Mouse (Mus musculus) limb, embryonic 13.5 days (tissue): ENCODE measurements around the gene Uba7. TPM values are rescaled to one million over a fixed set of nuclear protein-coding genes. Genes with fewer than 3 reads are reported as not detected.

Experiments used
- ATAC-seq: fragments of 200-750 bp; cut with Nextera tagmentation; 2 replicates; pipeline ENCODE4 v1.8.0; 2017; ENCODE audit warnings: low read depth, moderate number of reproducible peaks, moderate TSS enrichment; ENCODE audit not compliant: low FRiP score
- H3K27ac ChIP-seq: fragments of 300-500 bp; sonication (generic); 2 replicates; pipeline ENCODE4 v1.5.1; 2015; ENCODE audit warnings: inconsistent platforms, mild to moderate bottlenecking, moderate library complexity
- H3K27me3 ChIP-seq: fragments of 300-500 bp; sonication (generic); 2 replicates; pipeline ENCODE4 v1.6.1; 2015; ENCODE audit warnings: mild to moderate bottlenecking, inconsistent platforms
- H3K36me3 ChIP-seq: fragments of 300-500 bp; sonication (generic); 2 replicates; pipeline ENCODE4 v1.6.1; 2015; ENCODE audit warnings: inconsistent platforms, mild to moderate bottlenecking, moderate library complexity
- H3K4me1 ChIP-seq: fragments of 300-500 bp; sonication (generic); 2 replicates; pipeline ENCODE4 v1.6.1; 2015; ENCODE audit warnings: inconsistent platforms
- H3K4me2 ChIP-seq: fragments of 300-500 bp; sonication (generic); replicated peaks from 2 replicates; pipeline ENCODE4 v1.6.1; 2015; ENCODE audit warnings: inconsistent platforms, mild to moderate bottlenecking, moderate library complexity
- H3K4me3 ChIP-seq: fragments of 300-500 bp; sonication (generic); 2 replicates; pipeline ENCODE4 v1.5.1; 2015; ENCODE audit warnings: moderate library complexity, mild to moderate bottlenecking, inconsistent platforms
- H3K9ac ChIP-seq: fragments of 300-500 bp; sonication (generic); 2 replicates; pipeline ENCODE4 v1.6.1; 2015; ENCODE audit warnings: mild to moderate bottlenecking, inconsistent platforms
- H3K9me3 ChIP-seq: fragments of 300-500 bp; sonication (generic); 2 replicates; pipeline ENCODE4 v1.6.1; 2016; ENCODE audit warnings: inconsistent platforms
- WGBS: fragments of 180-500 bp; shearing (Covaris S2); methylation state at CpG from one replicate; pipeline ENCODE4 v1.1.7; 2015; 5-methylcytosine and 5-hydroxymethylcytosine counted together
- polyA plus RNA-seq: library from polyadenylated mRNA; unstranded; fragments of >200 nt; fragmentation: Nextera tagmentation; extraction: Ambion mirVana; gene quantifications from 2 replicates; pipeline ENCODE4 v1.2.1, GENCODE M21; 2015

The Uba7 gene
- polyA plus RNA-seq, 1 experiment from 2014 or later = 34.6 TPM

GRCm38 (mm10) chr9:107949184-107949921 is 26.0 kb upstream of the Uba7 start:
- Histone ChIP-seq H3K4me3 (no peak overlapping the region), H3K9ac (no peak overlapping the region), H3K9me3 (no peaks in the 10 kb centered on the region), H3K4me2 (no peak overlapping the region; the same call in 1 of the 2 replicates), H3K4me1 (peaks cover 15% of the 10 kb centered on the region), H3K36me3 (peaks cover 8% of the 10 kb centered on the region; the same call in 1 of the 2 replicates), H3K27ac (no peak overlapping the region), H3K27me3 (no peaks in the 10 kb centered on the region)
- no peak for ATAC-seq
- WGBS = 84% methylated on average over 13 of the region's 13 CpGs

DNA sequence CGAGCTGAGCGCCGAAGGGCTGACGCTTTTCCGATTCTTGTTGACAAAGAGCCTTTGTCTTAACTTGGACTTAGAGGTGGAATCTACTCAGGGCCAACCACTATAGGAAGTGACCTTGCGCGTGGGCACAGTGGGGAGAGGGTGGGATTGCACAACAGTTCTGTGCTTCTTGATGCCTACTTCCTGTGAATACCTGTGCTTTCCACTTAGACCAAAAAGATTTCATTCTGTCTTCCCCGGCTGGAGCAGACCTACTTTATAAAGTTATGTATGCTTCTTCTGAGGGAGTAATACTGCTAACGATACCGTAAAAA is 25.4 kb upstream of the Uba7 start, which contains the start of gene Traip:
TSS of gene Traip (plus strand) at position 215 of the 314 bp plus-strand sequence.
- H3K27ac ChIP-seq = peak within 1 kb of the TSS; percentile 39; the same call in 1 of the 2 replicates
- WGBS = 88% methylated on average over 10 of the region's 10 CpGs
- H3K27me3 ChIP-seq = no peaks in the 10 kb centered on the region
- H3K9me3 ChIP-seq = no peaks in the 10 kb centered on the region
- peaks cover 15% of the 10 kb centered on the region for H3K4me1 ChIP-seq
- no peak for ATAC-seq
- H3K36me3 ChIP-seq = peaks cover 8% of the 10 kb centered on the region; the same call in 1 of the 2 replicates
- peak within 1 kb of the TSS; percentile 71 for H3K9ac ChIP-seq
- H3K4me3 ChIP-seq = peak within 1 kb of the TSS; percentile 73
- peak within 1 kb of the TSS; percentile 84 for H3K4me2 ChIP-seq

DNA sequence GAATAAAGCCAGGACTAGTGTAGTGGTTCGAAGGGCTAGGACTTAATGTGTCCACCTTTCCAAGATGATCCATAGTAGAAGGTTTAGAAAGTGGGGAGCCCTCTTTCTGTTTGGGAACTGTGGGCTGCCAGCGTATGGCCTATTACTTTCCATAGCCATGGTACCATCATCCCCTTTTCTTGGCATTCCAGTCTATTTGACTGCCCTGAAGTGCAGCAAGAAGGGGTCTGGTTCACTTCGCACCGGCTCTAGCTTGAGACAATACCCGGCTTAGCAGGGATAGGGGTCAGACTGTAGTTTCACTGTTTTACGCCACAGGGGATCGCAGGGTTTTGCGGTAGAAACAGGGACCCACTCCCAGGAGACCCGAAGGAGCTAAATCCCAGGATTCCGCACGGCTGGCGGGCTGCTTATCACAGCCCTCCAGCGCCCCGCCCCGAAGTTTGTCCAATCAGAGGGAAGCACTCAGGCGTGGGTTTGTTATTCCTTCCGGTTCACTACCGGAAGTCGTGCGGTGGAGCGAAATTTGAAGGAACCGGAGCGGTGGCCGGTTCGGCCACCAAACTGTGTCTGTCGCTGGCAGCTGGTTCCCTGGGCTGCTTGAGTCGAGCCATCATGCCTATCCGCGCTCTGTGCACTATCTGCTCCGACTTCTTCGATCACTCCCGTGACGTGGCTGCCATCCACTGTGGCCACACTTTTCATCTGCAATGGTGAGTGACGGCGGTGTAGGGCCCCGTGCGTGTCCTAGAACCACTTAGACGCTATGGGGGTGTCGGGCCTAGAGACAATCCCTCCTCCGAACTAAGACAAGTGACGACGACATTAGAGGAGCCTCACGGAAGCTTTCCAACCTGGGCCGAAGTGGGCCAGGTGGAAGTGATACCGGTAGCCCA is 24.6 kb upstream of the Uba7 start:
- 17% methylated on average over 45 of the region's 45 CpGs for WGBS
- ATAC-seq = peak; percentile 90
- Histone ChIP-seq H3K9ac (peak overlapping the region; percentile 71), H3K4me1 (peaks cover 15% of the 10 kb centered on the region), H3K36me3 (peaks cover 8% of the 10 kb centered on the region; the same call in 1 of the 2 replicates), H3K4me2 (peak overlapping the region; percentile 84), H3K9me3 (no peaks in the 10 kb centered on the region), H3K4me3 (peak overlapping the region; percentile 73), H3K27ac (peak overlapping the region; percentile 39; the same call in 1 of the 2 replicates), H3K27me3 (no peaks in the 10 kb centered on the region)

DNA sequence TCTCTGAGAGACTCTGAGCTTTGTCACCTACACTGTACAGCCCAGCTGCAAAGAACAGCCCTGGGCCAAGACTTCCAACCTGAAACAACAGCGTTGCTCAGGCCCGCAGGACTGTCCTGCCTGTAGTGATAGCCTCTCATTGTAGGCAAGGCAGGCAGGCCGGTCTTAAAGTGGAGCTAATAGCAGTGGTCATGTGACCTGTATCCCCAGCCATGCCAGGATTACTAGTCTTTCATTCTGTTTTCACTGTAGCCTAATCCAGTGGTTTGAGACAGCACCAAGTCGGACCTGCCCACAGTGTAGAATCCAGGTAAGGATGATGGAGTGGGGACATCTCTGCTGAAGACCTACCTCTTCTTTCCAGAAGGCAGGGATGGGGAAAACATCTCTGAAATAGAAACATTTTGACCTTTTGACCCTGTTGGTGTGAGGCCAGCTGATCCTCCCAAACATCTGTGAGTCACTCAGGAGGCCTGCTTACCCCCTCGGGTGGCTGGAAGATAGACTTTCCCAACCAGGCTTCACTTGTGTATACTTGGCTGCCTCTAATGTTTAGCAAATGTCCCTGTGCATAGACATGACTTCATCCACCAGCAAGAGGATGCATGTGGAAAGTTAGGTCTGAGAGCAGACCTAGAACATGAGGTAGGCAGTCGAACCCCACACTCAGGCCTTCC is 19.6 kb upstream of the Uba7 start:
- peaks cover 41% of the 10 kb centered on the region for H3K36me3 ChIP-seq
- 76% methylated on average over 6 of the region's 6 CpGs for WGBS
- H3K27ac ChIP-seq = no peak overlapping the region
- no peak for ATAC-seq
- H3K27me3 ChIP-seq = no peaks in the 10 kb centered on the region
- H3K9ac ChIP-seq = no peak overlapping the region
- peaks cover 10% of the 10 kb centered on the region for H3K4me1 ChIP-seq
- no peak overlapping the region for H3K4me2 ChIP-seq
- no peak overlapping the region for H3K4me3 ChIP-seq
- no peaks in the 10 kb centered on the region for H3K9me3 ChIP-seq

- Histone ChIP-seq H3K9me3 (no peaks in the 10 kb centered on the region), H3K4me2 (no peak overlapping the region), H3K9ac (no peak overlapping the region), H3K36me3 (peaks cover 54% of the 10 kb centered on the region), H3K27me3 (no peaks in the 10 kb centered on the region), H3K4me1 (0 out of 2 replicates have a peak, but pooled peaks cover under 1% of the 10 kb centered on the region), H3K4me3 (no peak overlapping the region), H3K27ac (no peak overlapping the region)
- WGBS = 57% methylated on average over 6 of the region's 6 CpGs
- ATAC-seq = no peak
These were observed 18.2 kb upstream of the Uba7 start for GRCm38 (mm10) chr9:107957141-107957540.

DNA sequence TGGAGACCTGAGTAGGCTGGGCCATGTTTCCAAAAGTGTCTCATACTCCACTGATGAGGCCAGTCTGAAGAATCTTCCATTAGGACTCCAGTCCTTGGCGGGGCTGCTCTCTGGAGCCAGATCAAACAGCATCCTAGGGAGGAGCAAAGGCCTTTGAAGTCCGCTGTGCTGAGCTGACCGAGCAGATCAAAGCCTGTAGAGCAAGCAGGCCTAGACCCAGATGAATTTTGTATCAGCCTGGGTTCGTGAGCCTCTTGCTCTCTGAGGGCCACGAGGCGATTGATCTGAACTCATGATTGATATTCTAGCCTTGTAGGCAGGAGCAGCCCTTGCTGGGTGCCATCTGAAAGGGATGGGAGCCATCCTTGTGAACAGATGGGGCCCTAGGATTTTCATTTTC is 15.4 kb upstream of the Uba7 start:
- Histone ChIP-seq H3K4me2 (no peak overlapping the region), H3K9me3 (no peaks in the 10 kb centered on the region), H3K4me1 (no peaks in the 10 kb centered on the region), H3K27ac (no peak overlapping the region), H3K27me3 (no peaks in the 10 kb centered on the region), H3K4me3 (no peak overlapping the region), H3K9ac (0 out of 2 replicates have a peak overlapping the region, but pooled peaks have one; percentile 6), H3K36me3 (peaks cover 67% of the 10 kb centered on the region)
- 18% methylated on average over 6 of the region's 6 CpGs for WGBS
- ATAC-seq = no peak

GRCm38 (mm10) chr9:107960928-107961327 is 14.4 kb upstream of the Uba7 start:
- 81% methylated on average over 4 of the region's 4 CpGs for WGBS
- no peaks in the 10 kb centered on the region for H3K4me1 ChIP-seq
- no peak overlapping the region for H3K4me2 ChIP-seq
- H3K9me3 ChIP-seq = no peaks in the 10 kb centered on the region
- ATAC-seq = no peak
- H3K36me3 ChIP-seq = peaks cover 71% of the 10 kb centered on the region
- no peak overlapping the region for H3K9ac ChIP-seq
- H3K27me3 ChIP-seq = no peaks in the 10 kb centered on the region
- no peak overlapping the region for H3K4me3 ChIP-seq
- no peak overlapping the region for H3K27ac ChIP-seq

GRCm38 (mm10) chr9:107961351-107961762 is 13.9 kb upstream of the Uba7 start:
- no peaks in the 10 kb centered on the region for H3K4me1 ChIP-seq
- H3K9me3 ChIP-seq = no peaks in the 10 kb centered on the region
- 89% methylated on average over 10 of the region's 10 CpGs for WGBS
- H3K27ac ChIP-seq = no peak overlapping the region
- ATAC-seq = no peak
- H3K36me3 ChIP-seq = peaks cover 71% of the 10 kb centered on the region
- H3K9ac ChIP-seq = no peak overlapping the region
- no peak overlapping the region for H3K4me3 ChIP-seq
- no peaks in the 10 kb centered on the region for H3K27me3 ChIP-seq
- no peak overlapping the region for H3K4me2 ChIP-seq

DNA sequence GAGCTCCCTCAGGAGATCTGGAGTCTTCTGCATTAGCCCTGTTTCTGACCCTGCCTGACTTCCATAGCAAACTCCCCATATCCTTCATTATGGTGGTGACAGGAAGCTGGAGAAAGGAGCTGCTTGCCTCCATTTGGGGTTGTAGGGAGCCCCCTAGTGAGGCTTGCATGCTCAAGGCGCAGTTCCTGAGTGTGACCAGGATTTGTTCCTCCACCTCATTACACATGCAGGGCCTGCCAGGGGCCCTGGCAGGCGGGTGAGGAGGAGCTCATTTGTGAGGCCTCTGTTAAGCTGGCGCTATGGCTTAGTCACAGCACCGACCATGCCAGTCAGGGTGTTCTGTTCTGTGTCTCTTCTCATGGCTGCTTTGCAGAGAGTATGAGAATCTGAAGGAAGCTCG is 13.4 kb upstream of the Uba7 start:
- Histone ChIP-seq H3K9me3 (no peaks in the 10 kb centered on the region), H3K4me2 (no peak overlapping the region), H3K4me3 (no peak overlapping the region), H3K27ac (no peak overlapping the region), H3K9ac (no peak overlapping the region), H3K27me3 (no peaks in the 10 kb centered on the region), H3K36me3 (peaks cover 71% of the 10 kb centered on the region), H3K4me1 (no peaks in the 10 kb centered on the region)
- no peak for ATAC-seq
- 64% methylated on average over 5 of the region's 5 CpGs for WGBS

GRCm38 (mm10) chr9:107962916-107963315 is 12.4 kb upstream of the Uba7 start:
- Histone ChIP-seq H3K27me3 (no peaks in the 10 kb centered on the region), H3K9ac (no peak overlapping the region), H3K4me3 (no peak overlapping the region), H3K27ac (no peak overlapping the region), H3K4me2 (no peak overlapping the region), H3K9me3 (no peaks in the 10 kb centered on the region), H3K4me1 (no peaks in the 10 kb centered on the region), H3K36me3 (peaks cover 67% of the 10 kb centered on the region)
- no peak for ATAC-seq
- 89% methylated on average over 9 of the region's 9 CpGs for WGBS

- H3K36me3 ChIP-seq = peaks cover 64% of the 10 kb centered on the region
- no peak overlapping the region for H3K4me3 ChIP-seq
- H3K9ac ChIP-seq = no peak overlapping the region
- H3K4me1 ChIP-seq = no peaks in the 10 kb centered on the region
- H3K27ac ChIP-seq = no peak overlapping the region
- H3K9me3 ChIP-seq = no peaks in the 10 kb centered on the region
- 17% methylated on average over 5 of the region's 5 CpGs for WGBS
- H3K4me2 ChIP-seq = no peak overlapping the region
- ATAC-seq = peak; percentile 80
- no peaks in the 10 kb centered on the region for H3K27me3 ChIP-seq
These were observed 11.6 kb upstream of the Uba7 start for GRCm38 (mm10) chr9:107963700-107964099.

GRCm38 (mm10) chr9:107964681-107965080 is 10.6 kb upstream of the Uba7 start:
- ATAC-seq = no peak
- Histone ChIP-seq H3K9me3 (no peaks in the 10 kb centered on the region), H3K27ac (no peak overlapping the region), H3K4me1 (no peaks in the 10 kb centered on the region), H3K9ac (no peak overlapping the region), H3K4me3 (no peak overlapping the region), H3K36me3 (peaks cover 66% of the 10 kb centered on the region), H3K27me3 (no peaks in the 10 kb centered on the region), H3K4me2 (no peak overlapping the region)
- 93% methylated on average over 9 of the region's 9 CpGs for WGBS
